Mouse (Mus musculus) hindlimb bud, embryonic 11.5 days (tissue): ENCODE measurements around the gene Hnrnph1.

Experiments
- DNase-seq: peaks from one replicate; pipeline ENCODE4 v3.0.0-alpha.2; 2012; ENCODE audit warnings: low read depth, low spot score; ENCODE audit errors: extremely low spot score

Gene Hnrnph1

GRCm38 (mm10) chr11:50402481-50402880 lies 25.7 kb downstream of the Hnrnph1 start:
- no peak for DNase-seq

GRCm38 (mm10) chr11:50403367-50404014 lies 26.7 kb downstream of the Hnrnph1 start:
- no peak for DNase-seq

DNA sequence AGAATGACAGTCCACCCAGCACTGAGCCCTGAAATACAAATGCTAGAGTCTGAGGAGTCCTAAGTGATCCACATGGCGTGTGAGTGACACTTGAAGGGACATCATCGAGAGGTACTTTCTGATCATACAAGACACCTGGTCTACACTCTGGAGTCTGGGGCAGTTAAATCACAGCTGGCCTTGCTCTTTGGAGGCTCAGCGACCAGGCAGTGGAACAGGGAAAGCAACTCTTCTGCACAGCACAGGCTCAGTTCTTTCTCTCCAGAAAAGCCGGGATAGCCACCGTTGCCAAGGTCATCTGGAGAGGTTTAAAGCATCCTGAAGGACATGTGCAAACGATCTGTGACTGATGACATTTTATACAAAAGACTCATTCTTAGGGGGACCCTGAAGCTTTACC lies 30.4 kb downstream of the Hnrnph1 start:
- DNase-seq = no peak

- DNase-seq = no peak
Measured at GRCm38 (mm10) chr11:50415563-50416241, 38.9 kb downstream of the Hnrnph1 start.

DNA sequence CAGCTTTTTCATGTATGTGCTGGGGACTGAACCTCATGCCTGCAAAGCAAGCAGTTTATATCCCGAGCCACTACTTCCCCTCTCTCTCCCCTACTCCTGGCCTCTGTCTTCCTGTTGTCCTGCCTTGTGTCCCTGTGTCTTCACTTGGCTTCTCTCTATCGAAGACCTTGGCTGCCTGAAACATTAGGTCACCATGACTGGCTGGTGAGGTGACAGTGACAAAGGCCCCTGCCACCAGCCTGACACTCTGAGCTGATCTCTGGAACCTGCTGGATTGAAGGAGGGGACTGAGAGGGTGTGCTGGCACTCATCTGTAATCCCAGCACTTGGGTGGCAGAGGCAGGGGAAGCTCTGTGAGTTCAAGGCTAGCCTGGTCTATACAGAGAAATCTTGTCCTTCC lies 41.1 kb downstream of the Hnrnph1 start:
- no peak for DNase-seq

GRCm38 (mm10) chr11:50421461-50421860 lies 44.7 kb downstream of the Hnrnph1 start:
- DNase-seq = no peak

GRCm38 (mm10) chr11:50421934-50422780 lies 45.4 kb downstream of the Hnrnph1 start:
- DNase-seq = peak; percentile 75

DNA sequence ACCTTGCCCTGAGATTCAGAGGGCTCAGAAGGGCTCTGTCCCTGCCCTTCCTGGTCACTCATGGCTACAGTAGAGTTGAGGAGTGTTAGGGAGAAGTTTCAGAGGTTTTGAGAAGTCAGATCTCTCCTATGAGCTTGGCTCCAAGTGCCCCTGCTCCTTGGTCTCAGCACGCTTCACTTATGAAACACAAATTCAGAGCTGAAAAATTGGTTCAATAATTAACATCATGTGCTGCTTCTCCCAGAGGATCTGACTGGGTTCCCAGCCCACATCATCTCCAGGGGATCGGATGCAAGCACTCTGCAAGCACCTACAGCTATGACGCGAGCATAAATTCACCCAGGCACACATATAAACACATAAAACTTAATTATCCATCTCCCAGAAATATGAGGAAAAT lies 49.3 kb downstream of the Hnrnph1 start:
- no peak for DNase-seq

DNA sequence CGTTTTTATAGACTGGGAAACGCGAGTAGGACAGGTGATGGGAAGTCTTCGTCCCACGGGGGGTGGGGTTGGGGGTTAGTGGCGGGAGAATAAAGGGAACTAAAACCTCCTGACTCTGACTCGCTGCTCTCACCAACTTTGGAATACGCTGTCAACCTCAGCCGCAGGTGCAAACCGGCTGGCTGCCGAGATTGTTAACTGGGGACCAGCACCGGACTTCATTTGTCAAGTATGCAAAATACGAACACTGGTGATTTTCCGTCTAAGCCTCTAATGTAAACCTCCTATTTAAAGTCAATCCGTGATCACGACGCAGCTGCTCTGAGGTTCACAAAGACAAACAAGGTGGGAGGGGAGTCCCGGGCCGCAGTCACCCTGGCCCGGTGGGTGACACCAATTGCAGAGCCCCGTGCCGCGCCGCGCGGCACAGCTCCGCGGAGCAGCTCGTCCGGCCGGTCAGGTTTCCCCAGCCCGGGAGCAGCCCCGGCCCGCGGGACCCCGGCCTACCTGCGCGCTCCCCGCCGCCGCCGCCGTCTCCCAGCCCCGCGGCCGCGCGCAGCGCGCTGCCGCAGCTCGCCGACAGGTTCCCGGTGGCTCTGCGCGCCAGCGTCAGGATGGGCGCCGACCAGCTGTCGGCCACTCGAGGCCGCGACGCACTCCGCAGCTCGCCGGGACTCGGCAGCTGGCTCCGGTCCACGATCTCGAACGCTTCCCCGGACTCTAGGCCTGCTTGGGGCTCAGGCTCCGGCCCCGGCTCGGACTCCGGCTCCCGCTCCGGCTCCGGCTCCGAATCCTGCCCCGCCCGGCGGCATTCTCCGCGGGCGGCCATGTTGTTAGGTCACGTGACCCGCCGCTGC lies 53.7 kb downstream of the Hnrnph1 start, which contains the start of gene Rufy1:
TSS of gene Rufy1 (minus strand) at position 849 of the 857 bp plus-strand sequence.
- DNase-seq = peak; percentile 26

GRCm38 (mm10) chr11:50431134-50432068 lies 54.6 kb downstream of the Hnrnph1 start:
- DNase-seq = peak; percentile 24

GRCm38 (mm10) chr11:50432069-50432440 lies 55.3 kb downstream of the Hnrnph1 start:
- no peak for DNase-seq

- no peak for DNase-seq
Measured at GRCm38 (mm10) chr11:50432896-50433295, 56.1 kb downstream of the Hnrnph1 start.
